Mouse (Mus musculus) heart, embryonic 14.5 days (tissue): Measurements from ENCODE around the gene Slc35c1. TPM values are rescaled to one million over a fixed set of nuclear protein-coding genes. Genes with fewer than 3 reads are reported as not detected.

Source experiments
- polyA plus RNA-seq: library from polyadenylated mRNA; unstranded; fragments of >200 nt; fragmentation: Nextera tagmentation; extraction: Ambion mirVana; gene quantifications from 2 replicates; pipeline ENCODE4 v1.2.1, GENCODE M21; 2014

Slc35c1 gene
- polyA plus RNA-seq, 1 experiment from 2014 or later: 7.1 TPM

Other genes starting within 250 kb of the Slc35c1 start
- 15.3 and 19.7 TPM in 2 replicates for gene Pex16, start 85.9 kb downstream of the Slc35c1 start, polyA plus RNA-seq
- gene Large2, start 85.7 kb downstream of the Slc35c1 start, polyA plus RNA-seq: 0.73 and 1.2 TPM in 2 replicates
- 0.44 and 1.5 TPM in 2 replicates for gene 1700029I15Rik, start 78.0 kb downstream of the Slc35c1 start, polyA plus RNA-seq
- gene Mapk8ip1, start 59.3 kb downstream of the Slc35c1 start, polyA plus RNA-seq: 1.9 and 2.9 TPM in 2 replicates
- gene Cry2, start 26.5 kb downstream of the Slc35c1 start, polyA plus RNA-seq: 15.6 and 17.8 TPM in 2 replicates
- 2.3 and 2.5 TPM in 2 replicates for gene Chst1, start 139.2 kb upstream of the Slc35c1 start, polyA plus RNA-seq